Mouse (Mus musculus): ENCODE measurements around the gene Zc3h18. TPM values are rescaled to one million over a fixed set of nuclear protein-coding genes. Genes with fewer than 3 reads are reported as not detected.

Zc3h18 gene
- polyA plus RNA-seq, 1 experiment from 2014 or later: 53.9 TPM

GRCm38 (mm10) chr8:122432443-122433268 is 56.2 kb downstream of the Zc3h18 start, which contains the start of gene Cyba:
Gene Cyba (minus strand): TSS chr8:122432930.
- peak within 1 kb of the TSS; percentile 71 for H3K27ac ChIP-seq
- peak within 1 kb of the TSS; percentile 57 for H3K4me3 ChIP-seq (replicated peaks)
- WGBS: 2% methylated on average over 45 of the region's 45 CpGs
- no peaks in the 10 kb centered on the region for H3K9me3 ChIP-seq (replicated peaks)
- H3K27me3 ChIP-seq: no peaks in the 10 kb centered on the region
- H3K4me1 ChIP-seq: peaks cover 50% of the 10 kb centered on the region
- peak within 1 kb of the TSS; percentile 53 for H3K9ac ChIP-seq
- peak; percentile 81 for ATAC-seq (replicated peaks; ENCODE audit: low FRiP score)
- peaks cover 38% of the 10 kb centered on the region for H3K36me3 ChIP-seq
- H3K4me2 ChIP-seq: peak within 1 kb of the TSS; percentile 77

- Histone ChIP-seq H3K4me3 (replicated peaks) (peak overlapping the region; percentile 57), H3K9me3 (replicated peaks) (no peaks in the 10 kb centered on the region), H3K9ac (0 out of 2 replicates have a peak overlapping the region, but pooled peaks have one; percentile 53), H3K4me1 (peaks cover 57% of the 10 kb centered on the region), H3K27ac (peak overlapping the region; percentile 71), H3K27me3 (no peaks in the 10 kb centered on the region), H3K4me2 (peak overlapping the region; percentile 77), H3K36me3 (peaks cover 45% of the 10 kb centered on the region)
- ATAC-seq (replicated peaks; ENCODE audit: low FRiP score): peak; percentile 37; the same call in 1 of the 2 replicates
- WGBS: 62% methylated on average over 11 of the region's 11 CpGs
Measured at GRCm38 (mm10) chr8:122433269-122433905, 57.0 kb downstream of the Zc3h18 start.

GRCm38 (mm10) chr8:122435375-122435774 is 59.0 kb downstream of the Zc3h18 start:
- Histone ChIP-seq H3K27me3 (no peaks in the 10 kb centered on the region), H3K36me3 (peaks cover 57% of the 10 kb centered on the region), H3K4me2 (no peak overlapping the region), H3K27ac (no peak overlapping the region), H3K4me1 (peaks cover 51% of the 10 kb centered on the region), H3K4me3 (replicated peaks) (no peak overlapping the region), H3K9ac (no peak overlapping the region), H3K9me3 (replicated peaks) (no peaks in the 10 kb centered on the region)
- ATAC-seq (replicated peaks; ENCODE audit: low FRiP score): no peak
- WGBS: 94% methylated on average over 6 of the region's 6 CpGs

- 93% methylated on average over 9 of the region's 9 CpGs for WGBS
- Histone ChIP-seq H3K9ac (no peak overlapping the region), H3K4me2 (no peak overlapping the region), H3K27ac (no peak overlapping the region), H3K4me3 (replicated peaks) (no peak overlapping the region), H3K27me3 (no peaks in the 10 kb centered on the region), H3K36me3 (peaks cover 57% of the 10 kb centered on the region), H3K9me3 (replicated peaks) (no peaks in the 10 kb centered on the region), H3K4me1 (peaks cover 44% of the 10 kb centered on the region)
- ATAC-seq (replicated peaks; ENCODE audit: low FRiP score): no peak
Measured at GRCm38 (mm10) chr8:122436146-122436545, 59.7 kb downstream of the Zc3h18 start.

GRCm38 (mm10) chr8:122436586-122437125 is 60.2 kb downstream of the Zc3h18 start:
- Histone ChIP-seq H3K4me3 (replicated peaks) (no peak overlapping the region), H3K9me3 (replicated peaks) (no peaks in the 10 kb centered on the region), H3K4me1 (peaks cover 39% of the 10 kb centered on the region), H3K27me3 (no peaks in the 10 kb centered on the region), H3K36me3 (peaks cover 57% of the 10 kb centered on the region), H3K4me2 (no peak overlapping the region), H3K27ac (no peak overlapping the region), H3K9ac (no peak overlapping the region)
- 82% methylated on average over 20 of the region's 20 CpGs for WGBS
- no peak for ATAC-seq (replicated peaks; ENCODE audit: low FRiP score)

GRCm38 (mm10) chr8:122437708-122438331 is 61.4 kb downstream of the Zc3h18 start:
- Histone ChIP-seq H3K4me1 (peaks cover 39% of the 10 kb centered on the region), H3K4me2 (peak overlapping the region; percentile 30), H3K9me3 (replicated peaks) (no peaks in the 10 kb centered on the region), H3K9ac (0 out of 2 replicates have a peak overlapping the region, but pooled peaks have one; percentile 4), H3K27me3 (no peaks in the 10 kb centered on the region), H3K4me3 (replicated peaks) (no peak overlapping the region), H3K36me3 (peaks cover 57% of the 10 kb centered on the region), H3K27ac (peak overlapping the region; percentile 71)
- WGBS: 85% methylated on average over 13 of the region's 13 CpGs
- ATAC-seq (replicated peaks; ENCODE audit: low FRiP score): no peak

GRCm38 (mm10) chr8:122439336-122439735 is 62.9 kb downstream of the Zc3h18 start:
- Histone ChIP-seq H3K36me3 (peaks cover 50% of the 10 kb centered on the region), H3K9ac (no peak overlapping the region), H3K4me2 (no peak overlapping the region), H3K27ac (no peak overlapping the region), H3K9me3 (replicated peaks) (no peaks in the 10 kb centered on the region), H3K27me3 (no peaks in the 10 kb centered on the region), H3K4me3 (replicated peaks) (no peak overlapping the region), H3K4me1 (peaks cover 35% of the 10 kb centered on the region)
- no peak for ATAC-seq (replicated peaks; ENCODE audit: low FRiP score)
- 94% methylated on average over 16 of the region's 16 CpGs for WGBS

- H3K4me3 ChIP-seq (replicated peaks): no peak overlapping the region
- ATAC-seq (replicated peaks; ENCODE audit: low FRiP score): no peak
- no peak overlapping the region for H3K9ac ChIP-seq
- 81% methylated on average over 1 of the region's 1 CpGs for WGBS
- no peak overlapping the region for H3K27ac ChIP-seq
- H3K9me3 ChIP-seq (replicated peaks): no peaks in the 10 kb centered on the region
- H3K4me1 ChIP-seq: peaks cover 51% of the 10 kb centered on the region
- peaks cover 32% of the 10 kb centered on the region for H3K36me3 ChIP-seq
- no peaks in the 10 kb centered on the region for H3K27me3 ChIP-seq
- H3K4me2 ChIP-seq: no peak overlapping the region
Measured at GRCm38 (mm10) chr8:122441326-122441725, 64.9 kb downstream of the Zc3h18 start.

GRCm38 (mm10) chr8:122442356-122442755 is 65.9 kb downstream of the Zc3h18 start:
- Histone ChIP-seq H3K27me3 (no peaks in the 10 kb centered on the region), H3K4me1 (peaks cover 44% of the 10 kb centered on the region), H3K4me3 (replicated peaks) (peak overlapping the region; percentile 63), H3K36me3 (peaks cover 21% of the 10 kb centered on the region), H3K9me3 (replicated peaks) (no peaks in the 10 kb centered on the region), H3K9ac (peak overlapping the region; percentile 65), H3K27ac (peak overlapping the region; percentile 80; the same call in 1 of the 2 replicates), H3K4me2 (peak overlapping the region; percentile 91)
- no peak for ATAC-seq (replicated peaks; ENCODE audit: low FRiP score)
- 24% methylated on average over 7 of the region's 7 CpGs for WGBS

- peaks cover 40% of the 10 kb centered on the region for H3K4me1 ChIP-seq
- ATAC-seq (replicated peaks; ENCODE audit: low FRiP score): peak; percentile 2
- no peaks in the 10 kb centered on the region for H3K27me3 ChIP-seq
- H3K9ac ChIP-seq: peak overlapping the region; percentile 65
- H3K9me3 ChIP-seq (replicated peaks): no peaks in the 10 kb centered on the region
- peaks cover 17% of the 10 kb centered on the region for H3K36me3 ChIP-seq
- H3K4me3 ChIP-seq (replicated peaks): peak overlapping the region; percentile 63
- 1% methylated on average over 12 of the region's 12 CpGs for WGBS
- peak overlapping the region; percentile 80 for H3K27ac ChIP-seq
- H3K4me2 ChIP-seq: peak overlapping the region; percentile 91
Measured at GRCm38 (mm10) chr8:122442781-122443180, 66.4 kb downstream of the Zc3h18 start.

GRCm38 (mm10) chr8:122443262-122444006 is 67.0 kb downstream of the Zc3h18 start, which contains the start of gene Mvd:
Gene Mvd (minus strand): TSS chr8:122443422.
- Histone ChIP-seq H3K4me3 (replicated peaks) (peak within 1 kb of the TSS; percentile 63), H3K27ac (peak within 1 kb of the TSS; percentile 99), H3K4me2 (peak within 1 kb of the TSS; percentile 91), H3K9ac (peak within 1 kb of the TSS; percentile 73), H3K27me3 (no peaks in the 10 kb centered on the region), H3K4me1 (peaks cover 34% of the 10 kb centered on the region), H3K9me3 (replicated peaks) (no peaks in the 10 kb centered on the region), H3K36me3 (peaks cover 11% of the 10 kb centered on the region)
- under 1% methylated on average over 47 of the region's 47 CpGs for WGBS
- peak; percentile 98 for ATAC-seq (replicated peaks; ENCODE audit: low FRiP score)

Data from kidney, embryonic 15.5 days (tissue).